Mouse (Mus musculus): Measurements from ENCODE around the gene Atg14.
"Not testable (repeated sequence)": the region's sequence is repeated elsewhere in the genome, so short reads cannot be mapped to it uniquely, and the experiment has no call there.

The Atg14 gene

DNA sequence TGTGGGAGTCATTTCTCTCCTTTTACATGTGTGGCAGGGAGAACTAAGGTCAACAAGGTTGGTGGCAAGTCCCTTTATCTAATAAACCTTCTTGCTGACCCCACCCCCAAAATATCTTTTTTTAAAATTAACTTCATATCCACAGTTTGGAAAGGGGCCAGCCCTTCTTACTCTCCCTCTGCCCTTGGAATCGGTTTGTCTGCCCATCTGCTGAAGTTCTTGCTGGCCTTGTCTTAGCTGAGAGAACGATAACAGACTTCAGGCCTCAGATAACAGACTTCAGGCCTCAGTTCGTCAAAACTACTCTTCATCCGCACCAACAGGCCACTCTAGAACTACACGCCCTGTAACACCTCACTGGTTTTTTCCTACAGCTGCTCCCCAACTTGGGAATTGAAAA lies 26.2 kb downstream of the Atg14 start:
- DNase-seq (ENCODE audit: low read depth, low spot score) = no peak

DNA sequence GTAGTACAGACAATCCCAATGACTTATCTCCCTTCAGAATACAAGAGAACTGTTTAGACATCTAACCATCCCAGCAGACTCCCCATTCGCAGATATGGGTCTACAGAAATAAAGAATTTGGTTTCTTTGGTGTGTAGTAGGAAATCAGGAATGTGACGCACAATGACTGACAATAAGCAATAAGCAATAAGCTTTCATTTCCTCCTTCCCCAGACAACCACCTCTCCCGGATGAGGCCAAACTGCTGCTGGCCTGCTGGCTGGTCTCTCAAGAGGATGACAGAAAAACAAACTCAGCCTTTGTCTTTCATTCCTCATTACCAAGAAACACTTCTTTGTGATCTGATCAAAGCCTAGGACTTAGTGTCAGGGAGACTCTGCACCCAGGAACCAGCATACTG lies 28.2 kb downstream of the Atg14 start:
- DNase-seq (ENCODE audit: low read depth, low spot score) = no peak

DNA sequence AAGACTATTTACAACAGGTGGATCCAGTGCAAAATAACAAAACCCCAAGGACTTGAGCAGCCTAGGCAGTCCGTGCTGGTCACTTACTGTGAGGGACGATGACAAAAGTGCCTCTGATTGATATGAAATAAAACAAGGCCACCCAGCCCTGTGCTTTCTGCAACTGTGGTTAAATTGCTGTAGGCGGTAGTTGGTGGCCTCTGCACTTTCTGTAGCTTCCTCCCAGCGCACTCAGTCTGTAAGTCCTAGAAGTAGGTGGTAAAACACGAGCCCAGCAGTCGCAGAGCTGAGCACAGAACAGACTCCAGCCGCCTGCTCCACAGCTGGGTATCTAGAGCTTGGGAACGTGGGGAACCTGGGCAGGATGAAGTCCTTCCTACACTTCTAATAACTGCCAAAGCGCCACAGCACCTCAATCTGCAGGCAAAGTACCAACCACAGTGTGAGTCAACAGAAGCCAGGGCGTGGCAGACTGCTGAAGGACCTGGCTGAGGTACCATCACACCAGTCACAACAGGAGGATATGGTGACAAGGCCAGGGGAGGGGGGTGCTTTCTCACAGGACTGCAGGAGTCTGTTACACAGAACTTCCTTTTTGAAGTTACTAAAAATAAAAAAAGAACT lies 29.0 kb downstream of the Atg14 start:
- no peak for DNase-seq (ENCODE audit: low read depth, low spot score)

DNA sequence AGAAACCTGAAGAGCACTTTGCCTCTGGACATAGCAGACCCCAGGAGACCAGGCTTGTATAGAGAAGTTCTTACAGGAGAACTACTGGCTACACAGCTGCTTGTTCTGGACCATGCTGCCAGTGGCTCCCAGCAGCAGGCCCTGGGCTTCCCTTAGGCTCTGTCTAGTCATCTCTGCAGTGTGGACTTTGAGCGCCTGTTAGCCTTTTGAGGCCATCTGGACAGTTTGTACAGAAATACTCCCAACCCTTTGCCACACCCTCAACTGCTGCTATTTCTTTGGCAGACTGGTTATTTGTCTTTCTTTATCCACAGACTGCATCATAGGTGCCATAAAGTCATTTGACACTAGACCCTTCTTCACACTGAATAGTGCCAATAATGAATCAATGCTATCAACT lies 35.4 kb downstream of the Atg14 start:
- DNase-seq (ENCODE audit: low read depth, low spot score) = no peak

DNA sequence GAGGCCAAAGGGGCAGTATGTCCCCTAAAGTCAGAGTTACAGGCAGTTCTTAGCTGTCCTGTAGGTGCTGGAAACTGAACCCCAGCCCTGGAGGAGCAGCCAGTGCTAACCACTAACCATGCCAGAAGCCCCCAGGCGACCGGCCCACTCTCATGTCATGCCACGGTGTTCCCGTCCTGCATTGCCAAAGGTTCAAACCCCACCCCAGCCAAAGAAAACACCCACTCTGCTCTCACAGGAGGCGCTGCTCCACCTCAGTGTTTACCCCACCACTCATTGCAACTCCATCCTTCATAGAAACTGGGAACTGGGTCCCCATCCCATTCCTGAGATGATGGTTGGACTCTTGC lies 36.3 kb downstream of the Atg14 start:
- no peak for DNase-seq (ENCODE audit: low read depth, low spot score)

DNA sequence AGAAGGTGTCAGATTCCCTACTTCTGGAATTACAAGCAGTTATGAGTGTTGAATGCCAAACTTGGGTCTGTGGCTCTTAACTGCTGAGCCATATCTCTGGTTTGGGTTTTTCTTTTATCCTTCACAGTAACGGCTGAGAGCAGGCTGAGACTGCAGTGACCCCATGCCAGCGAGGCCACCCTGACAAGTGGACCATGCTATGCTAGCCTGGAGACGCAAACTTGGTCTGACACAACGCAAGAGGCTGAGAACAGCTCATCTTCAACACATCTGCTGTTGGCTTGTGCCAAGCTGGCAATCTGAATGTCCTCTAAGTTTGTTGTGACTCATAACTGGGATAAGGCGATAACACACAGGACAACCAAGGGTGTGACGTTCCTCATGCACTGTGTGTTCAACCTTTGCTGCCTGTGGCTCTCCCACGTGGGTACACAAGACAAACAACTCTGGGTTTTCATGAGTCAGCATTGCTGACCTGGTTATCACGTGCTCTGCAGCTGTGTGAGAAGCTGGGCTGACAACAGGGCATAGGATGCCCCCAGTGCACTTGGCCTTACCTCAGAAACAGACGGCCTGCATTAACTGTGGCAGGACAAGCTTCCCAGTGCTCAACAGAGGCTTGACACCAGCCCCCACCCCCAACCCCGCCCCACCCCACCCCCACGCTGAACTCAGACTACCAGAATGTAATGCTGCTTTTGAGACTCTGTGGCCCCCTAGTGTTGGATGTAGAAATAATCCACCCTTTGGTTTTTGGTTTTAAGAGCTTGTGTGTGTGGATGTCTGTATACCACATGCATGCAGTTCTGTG lies 36.9 kb downstream of the Atg14 start:
- peak; percentile 87 for DNase-seq (ENCODE audit: low read depth, low spot score)

DNA sequence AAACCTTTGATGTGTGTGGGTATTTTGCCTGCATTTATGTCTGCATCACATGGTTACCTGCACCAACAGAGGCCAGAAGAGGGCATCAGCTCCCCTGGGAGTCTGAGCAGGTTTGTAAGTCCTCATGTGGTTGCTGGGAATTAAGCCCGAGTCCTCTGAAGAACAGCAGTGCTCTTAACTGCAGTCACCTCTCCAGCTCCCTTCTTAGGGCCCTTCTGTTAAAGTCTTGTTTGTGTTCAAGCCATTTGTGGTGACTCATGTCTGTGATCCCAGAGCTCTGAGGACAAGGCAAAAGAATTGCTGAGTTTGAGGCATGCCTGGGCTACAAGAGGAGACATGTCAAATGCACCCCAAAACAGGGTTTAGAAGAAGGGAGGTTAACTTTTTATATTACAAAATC lies 38.0 kb downstream of the Atg14 start:
- DNase-seq (ENCODE audit: low read depth, low spot score) = peak; percentile 34

DNA sequence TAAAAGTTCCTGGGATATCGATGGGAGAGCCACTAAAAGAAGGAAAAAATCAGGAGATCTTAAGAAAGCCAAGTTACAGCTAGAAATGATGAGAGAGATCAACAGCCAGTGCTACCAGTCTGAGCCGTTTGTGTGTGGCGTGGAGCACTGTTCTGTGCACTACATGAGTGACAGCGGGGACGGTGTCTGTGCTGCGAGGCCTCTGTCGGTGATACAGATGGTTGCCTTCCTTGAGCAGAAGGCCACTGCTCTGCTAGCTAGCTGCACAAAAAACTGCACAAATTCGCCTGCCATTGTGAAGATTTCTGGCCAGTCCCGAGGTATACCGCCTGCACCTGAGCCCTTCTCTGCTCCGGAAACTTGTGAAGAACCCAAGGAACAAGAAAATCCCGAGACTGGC lies 40.9 kb downstream of the Atg14 start:
- not testable (repeated sequence) for DNase-seq (ENCODE audit: low read depth, low spot score)

DNA sequence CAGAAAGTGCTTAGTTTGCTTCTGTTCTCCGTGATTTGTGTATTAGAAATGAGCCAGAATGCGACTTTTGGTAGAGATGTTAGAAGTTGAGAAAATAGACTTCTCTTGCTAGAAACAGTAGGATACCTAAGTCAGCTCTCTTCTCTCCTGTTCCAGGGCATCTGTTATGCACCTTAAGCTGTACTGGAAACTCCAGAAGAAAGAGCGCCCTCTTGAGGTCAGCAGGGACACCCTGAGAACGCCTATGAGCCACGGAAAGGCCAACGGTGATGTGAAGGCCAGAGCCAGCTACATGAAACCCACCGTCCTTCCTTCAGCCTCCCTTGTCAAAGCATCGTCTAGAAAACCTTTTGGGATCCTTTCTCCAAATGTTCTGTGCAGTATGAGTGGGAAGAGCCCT lies 41.4 kb downstream of the Atg14 start:
- DNase-seq (ENCODE audit: low read depth, low spot score) = peak; percentile 88

DNA sequence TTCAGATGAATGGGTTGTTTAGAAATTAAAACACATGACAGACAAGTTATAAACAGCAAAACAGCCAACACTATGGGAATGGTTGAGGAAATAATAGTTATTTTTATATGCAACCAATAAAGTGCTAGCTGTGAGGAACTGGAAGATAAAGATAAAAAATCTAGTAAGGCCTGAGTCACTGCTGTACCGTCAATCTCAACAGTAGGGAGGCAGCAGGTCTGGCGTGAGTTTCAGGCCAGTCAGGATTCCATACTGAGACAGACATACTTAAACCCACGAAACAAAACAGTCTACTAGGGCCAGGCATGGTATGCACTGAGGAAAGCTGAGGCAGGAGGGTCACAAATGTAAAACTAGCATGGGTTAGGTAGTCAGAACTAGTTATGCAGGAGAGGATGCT lies 42.2 kb downstream of the Atg14 start:
- no peak for DNase-seq (ENCODE audit: low read depth, low spot score)

DNA sequence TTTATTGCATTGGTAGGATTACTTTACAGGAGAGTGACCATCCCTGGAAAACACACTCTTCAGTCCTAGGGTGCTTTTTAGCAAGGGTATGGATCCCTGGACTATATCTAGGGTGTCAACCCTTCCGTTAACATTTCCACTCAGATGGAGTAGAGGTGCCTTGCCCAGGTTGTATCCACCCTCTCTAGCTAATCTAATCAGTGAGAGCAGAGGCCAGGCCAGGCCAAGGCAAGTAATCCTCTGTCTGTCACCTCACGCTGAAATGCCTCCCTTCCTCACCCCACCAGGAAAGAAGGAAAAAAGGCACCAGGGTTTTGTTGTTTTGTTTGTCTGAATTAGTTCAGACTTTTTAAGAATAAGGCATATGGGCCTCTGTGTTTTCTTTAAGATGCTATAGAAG lies 42.6 kb downstream of the Atg14 start:
- DNase-seq (ENCODE audit: low read depth, low spot score) = no peak

DNA sequence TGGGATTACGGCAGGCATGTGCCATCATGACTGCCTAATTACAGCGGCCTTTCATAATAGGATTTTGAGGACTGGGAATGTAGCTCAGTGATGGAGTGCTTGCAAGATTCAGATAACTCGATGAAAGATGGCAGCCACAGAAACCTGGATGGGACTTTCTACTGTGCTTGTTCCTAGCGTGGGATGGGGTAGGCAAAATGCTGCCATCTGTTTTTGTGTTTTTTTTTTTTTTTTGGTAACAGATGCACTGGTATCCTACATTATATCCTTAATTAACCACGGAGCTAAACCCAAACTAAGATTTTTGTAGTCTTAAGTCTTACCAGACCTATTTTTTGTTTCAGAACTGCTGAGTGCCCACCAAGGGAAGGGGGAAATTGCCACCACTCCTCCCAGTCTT lies 44.6 kb downstream of the Atg14 start:
- DNase-seq (ENCODE audit: low read depth, low spot score) = no peak

DNA sequence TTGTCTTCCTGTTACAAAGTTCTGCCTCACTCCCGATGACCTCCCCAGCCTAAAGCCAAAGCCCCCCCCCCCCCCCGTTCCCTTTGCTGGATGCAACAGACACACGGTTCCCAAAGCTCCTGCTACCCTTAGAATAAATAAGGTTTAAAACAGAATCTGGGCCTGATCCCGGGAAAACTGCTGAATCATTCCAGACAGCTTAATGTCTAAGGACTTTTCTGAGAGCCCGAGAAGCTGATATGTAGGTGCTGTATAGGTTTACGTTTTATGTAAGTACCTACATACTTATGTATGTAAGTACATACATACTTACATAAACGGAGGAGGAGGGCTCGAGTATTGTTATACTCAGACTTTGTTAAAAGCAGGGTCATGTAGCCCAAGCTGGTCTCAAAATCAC lies 45.1 kb downstream of the Atg14 start:
- no peak for DNase-seq (ENCODE audit: low read depth, low spot score)

DNA sequence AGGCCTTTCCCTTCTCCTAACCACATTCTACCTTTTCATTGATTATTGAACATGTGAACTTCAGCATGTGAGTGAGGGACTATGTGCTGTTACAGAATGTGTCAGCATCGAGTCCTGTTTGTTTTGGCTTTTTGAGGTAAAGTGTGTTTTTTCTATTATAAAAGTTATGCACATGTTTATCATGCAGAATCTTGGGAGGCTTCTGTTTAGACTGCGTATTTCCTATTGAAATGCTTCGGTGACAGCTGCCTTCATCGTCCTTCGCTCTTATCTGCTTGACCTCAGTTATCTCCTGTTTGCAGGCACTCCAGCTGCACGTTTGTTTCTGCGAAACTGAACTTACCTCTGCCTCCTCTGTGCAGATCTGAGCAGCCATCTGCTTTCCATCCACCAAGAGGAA lies 48.1 kb downstream of the Atg14 start:
- DNase-seq (ENCODE audit: low read depth, low spot score) = no peak

DNA sequence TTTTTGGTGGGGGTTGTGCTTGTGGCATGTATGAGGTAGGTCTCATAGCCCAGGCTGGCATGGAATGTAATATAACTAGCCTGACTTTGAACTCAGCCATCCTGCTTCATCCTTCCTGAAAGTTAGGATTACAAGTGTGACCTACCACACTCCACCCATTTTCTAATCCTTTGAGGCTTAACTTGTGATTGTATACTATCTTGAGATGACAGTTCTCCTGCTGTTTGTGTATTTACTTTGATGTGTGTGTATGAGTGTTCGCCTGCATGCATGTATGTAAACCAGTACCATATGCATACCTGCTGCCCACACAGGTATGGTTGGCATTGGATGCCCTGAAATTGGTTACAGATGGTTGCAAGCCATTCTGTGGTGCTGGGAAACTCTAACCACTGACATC lies 48.8 kb downstream of the Atg14 start:
- no peak for DNase-seq (ENCODE audit: low read depth, low spot score)

DNA sequence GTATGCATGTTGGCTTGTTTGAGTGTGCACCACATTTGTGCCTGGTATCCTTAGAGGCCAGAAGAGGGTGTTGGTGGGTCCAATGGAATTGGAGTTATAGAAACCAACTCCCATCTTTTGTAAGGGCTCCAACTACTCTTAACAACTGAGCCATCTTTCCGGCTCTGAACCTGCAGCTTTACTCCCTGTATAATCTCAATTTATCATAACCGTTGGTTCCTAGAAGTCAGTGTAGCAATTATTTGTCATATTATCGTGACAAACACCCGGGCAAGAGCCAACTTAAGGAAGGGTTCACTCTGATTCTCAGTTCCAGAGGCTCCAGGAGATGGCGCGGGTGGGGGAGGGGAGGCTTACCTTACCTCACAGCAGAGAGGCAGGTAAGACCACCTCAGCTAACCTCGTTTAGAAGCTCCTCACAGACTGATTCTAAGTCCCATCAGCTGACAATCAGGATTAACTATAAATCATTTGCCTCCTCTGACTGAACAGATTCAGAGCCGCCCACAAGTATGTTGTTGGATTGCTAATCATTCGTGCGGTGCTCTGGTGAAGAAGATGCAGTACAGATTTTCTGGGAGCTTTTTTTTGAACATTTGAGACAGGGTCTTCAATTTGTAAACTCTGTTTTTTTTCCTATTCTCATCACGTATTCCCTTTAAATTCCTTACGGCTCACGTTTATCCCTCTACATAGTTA lies 49.5 kb downstream of the Atg14 start:
- DNase-seq (ENCODE audit: low read depth, low spot score) = no peak

DNA sequence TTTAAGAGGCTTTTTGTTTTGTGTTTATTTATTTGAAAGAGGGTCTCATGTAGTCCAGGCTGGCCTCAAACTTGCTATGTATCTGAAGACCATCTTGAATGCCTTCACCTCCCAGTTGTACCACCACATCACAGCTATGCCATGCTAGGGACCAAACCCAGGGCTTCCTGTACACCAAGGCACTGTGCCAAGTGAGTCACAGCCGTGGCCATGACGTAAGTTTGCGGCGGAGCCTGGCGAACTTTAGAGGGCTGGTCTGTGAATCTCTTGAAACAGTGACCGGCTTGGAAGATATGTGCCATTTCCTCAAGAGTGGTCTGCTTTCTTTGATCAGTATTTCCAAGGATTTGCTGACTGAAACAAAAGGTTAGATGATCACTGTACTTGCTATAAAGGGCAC lies 51.8 kb downstream of the Atg14 start:
- no peak for DNase-seq (ENCODE audit: low read depth, low spot score)

DNA sequence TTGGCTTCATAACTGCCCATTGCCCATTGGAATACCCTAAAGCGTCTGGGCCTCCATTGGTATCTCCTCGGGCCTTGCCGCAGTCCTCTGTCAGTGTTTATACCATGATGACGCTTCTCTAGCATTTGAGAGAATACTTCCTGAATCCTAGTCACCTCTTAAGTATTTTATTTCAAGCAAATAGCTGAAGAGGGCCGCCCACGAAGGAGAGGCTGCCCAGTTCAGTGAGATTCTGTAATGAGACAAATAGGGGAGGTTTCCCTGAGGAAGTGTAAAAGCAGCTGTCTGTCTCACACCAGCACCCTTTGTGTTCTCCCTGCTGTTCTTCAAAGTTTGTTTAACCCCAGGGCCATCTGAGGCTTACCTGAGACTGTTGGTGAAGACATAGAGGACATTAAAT lies 53.7 kb downstream of the Atg14 start:
- DNase-seq (ENCODE audit: low read depth, low spot score) = no peak

DNA sequence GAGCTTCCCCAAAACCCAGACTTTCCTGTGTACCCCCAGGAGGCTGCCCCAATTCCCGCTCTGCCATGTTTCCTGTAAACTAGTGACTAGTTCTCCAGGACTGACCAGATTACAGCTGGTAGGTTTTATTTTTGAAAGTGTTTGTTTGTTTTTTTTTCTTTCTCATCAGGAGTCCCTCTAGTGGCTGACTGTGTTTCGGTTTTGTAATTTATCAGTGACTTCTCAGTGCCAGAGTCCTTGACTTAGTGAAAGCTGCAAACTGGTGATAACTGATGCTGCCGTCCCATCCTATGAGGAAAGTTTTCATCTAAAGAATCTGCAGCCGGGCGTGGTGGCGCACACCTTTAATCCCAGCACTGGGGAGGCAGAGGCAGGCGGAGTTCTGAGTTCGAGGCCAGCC lies 54.8 kb downstream of the Atg14 start:
- DNase-seq (ENCODE audit: low read depth, low spot score) = peak; percentile 29

DNA sequence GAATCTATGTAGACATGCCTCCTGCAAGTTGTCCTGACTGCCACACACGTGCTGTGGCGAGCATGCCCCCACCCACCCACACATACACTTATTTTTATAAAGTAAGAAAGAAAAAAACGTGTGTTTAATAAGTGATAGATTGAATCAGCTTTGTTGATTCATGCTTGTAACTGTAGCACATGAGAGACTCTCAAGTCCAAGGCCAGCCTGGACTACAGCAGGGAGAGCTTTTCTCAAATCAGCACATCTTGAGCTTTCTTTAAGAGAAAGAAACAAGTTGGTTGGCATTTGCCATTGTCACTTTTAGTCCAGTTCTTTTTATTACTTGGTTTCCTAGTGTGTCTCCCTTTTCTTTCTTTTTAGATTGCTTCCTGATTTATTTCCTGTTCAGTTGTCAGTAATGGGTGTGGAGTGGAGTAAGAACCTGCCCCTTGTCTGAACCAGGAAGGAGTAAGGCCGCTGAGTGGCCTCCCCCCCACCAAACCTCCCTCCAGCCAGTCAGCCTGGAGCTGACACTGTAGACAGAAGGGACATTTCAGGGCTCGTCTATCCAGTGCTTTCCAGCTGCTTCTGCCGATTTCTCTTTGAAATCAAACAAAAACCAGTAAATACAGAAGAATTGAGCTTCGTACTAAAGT lies 55.5 kb downstream of the Atg14 start:
- DNase-seq (ENCODE audit: low read depth, low spot score) = peak; percentile 66

DNA sequence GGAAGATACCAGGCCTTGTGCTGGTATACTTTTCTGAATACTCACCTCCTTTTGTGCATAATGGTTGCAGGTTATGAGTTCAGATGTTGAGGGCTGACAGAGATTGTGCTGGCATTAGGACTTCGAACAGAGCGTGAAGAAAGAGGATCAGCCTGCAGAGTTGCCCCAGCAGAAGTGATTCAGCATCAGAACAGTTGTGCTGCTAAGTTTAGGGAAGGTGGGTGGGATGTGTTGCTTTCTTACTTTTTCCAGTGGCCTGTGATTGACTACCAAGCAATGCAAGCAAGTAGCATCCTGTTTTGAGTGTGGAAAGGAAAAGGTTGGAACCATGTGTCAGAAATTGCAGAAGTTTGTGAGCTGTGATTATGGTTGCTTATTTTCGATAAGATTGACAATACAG lies 56.8 kb downstream of the Atg14 start:
- DNase-seq (ENCODE audit: low read depth, low spot score) = no peak

DNA sequence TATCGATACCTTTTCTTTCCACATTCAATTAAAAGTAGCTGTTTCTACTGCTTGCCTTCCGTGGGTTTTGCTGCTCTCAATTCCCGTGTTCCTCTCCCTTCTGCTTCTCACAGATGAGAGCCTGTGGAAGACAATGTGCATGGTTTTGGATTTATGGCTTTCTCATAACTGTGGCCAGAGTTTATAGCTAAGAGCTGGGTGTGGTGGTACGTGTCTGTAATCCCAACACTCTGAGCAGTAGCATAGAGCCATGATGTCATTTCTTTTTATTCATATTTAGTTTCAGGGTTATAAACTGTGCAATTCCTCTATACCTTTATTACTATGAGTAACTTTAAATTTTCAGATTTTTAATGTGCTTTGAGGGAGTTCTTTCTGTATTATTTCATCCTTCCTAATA lies 60.2 kb downstream of the Atg14 start:
- no peak for DNase-seq (ENCODE audit: low read depth, low spot score)

DNA sequence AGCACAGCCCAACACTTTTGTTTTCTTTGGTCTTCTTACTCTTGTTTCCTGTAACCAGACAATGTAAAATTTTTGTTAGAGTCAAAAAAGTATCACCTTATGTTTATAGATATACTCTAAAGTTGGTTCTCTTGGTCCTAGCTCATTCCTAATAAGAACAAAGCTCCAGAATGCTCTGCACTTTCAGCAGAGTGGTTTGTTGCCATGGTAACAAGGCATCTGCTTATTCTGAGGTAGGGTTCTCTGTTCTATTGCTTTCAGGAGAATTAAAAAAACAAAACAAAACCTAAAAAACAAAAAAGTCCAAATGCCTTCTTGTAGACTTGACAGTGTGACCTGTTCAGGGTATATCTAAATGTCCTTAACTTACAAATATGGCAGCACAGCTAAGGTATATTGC lies 62.4 kb downstream of the Atg14 start:
- DNase-seq (ENCODE audit: low read depth, low spot score) = peak; percentile 41
